Mouse (Mus musculus) cerebellum, postnatal 14 days (tissue): ENCODE data around the gene Kazald1.

Source experiments
- DNase-seq, 2 experiments: peaks; one replicate each; pipeline ENCODE4 v3.0.0; 2021; ENCODE audit warnings: mixed read lengths in 2 of 2

Gene Kazald1

DNA sequence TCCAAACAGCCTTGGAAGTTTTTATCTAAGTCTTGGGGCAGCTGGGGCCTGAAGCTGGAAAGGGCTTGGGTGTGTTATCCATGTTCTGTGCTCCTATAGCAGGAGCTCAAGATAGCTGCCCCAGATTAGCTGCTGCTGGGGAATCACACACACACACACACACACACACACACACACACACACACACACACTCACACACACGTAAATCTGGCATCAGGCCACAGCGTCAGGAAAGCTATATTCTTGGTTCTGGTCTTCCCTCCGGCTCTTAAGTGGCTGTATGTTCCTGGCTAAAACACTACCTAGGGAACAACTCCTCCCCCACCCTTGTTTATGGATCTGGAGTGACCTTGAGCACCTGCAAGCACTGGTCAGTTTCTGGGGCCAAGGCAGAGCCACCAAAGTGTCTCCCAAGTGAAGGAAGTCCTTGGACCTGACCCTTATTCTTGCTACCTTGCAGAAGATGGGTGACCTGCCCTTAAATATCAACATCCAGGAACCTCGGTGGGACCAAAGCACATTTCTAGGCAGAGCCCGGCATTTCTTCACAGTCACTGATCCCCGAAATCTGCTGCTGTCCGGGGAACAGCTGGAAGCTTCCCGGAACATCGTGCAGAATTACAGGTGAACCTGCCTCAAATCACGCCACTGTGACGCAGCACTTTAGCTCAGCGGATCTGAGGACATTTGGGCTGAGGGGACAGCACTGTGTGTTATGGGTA, 26.2 kb upstream of the Kazald1 start:
- peak; percentile 35 to 55 for DNase-seq

DNA sequence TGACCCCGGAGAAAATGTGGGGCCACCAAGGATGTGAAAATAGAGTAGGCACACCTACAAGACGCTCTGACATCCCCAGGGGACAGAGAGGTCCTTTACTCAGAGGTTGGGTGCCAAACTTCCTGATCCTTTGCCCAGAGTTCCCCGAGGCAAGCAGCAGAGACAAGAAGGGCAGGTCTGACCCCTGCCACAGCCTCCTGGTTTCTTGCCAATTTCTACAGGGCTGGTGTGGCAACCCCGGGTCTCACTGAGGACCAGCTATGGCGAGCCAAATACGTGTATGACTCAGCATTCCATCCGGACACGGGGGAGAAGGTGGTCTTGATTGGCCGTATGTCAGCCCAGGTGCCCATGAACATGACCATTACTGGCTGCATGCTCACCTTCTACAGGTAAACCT, 25.5 kb upstream of the Kazald1 start:
- DNase-seq, result no peak

DNA sequence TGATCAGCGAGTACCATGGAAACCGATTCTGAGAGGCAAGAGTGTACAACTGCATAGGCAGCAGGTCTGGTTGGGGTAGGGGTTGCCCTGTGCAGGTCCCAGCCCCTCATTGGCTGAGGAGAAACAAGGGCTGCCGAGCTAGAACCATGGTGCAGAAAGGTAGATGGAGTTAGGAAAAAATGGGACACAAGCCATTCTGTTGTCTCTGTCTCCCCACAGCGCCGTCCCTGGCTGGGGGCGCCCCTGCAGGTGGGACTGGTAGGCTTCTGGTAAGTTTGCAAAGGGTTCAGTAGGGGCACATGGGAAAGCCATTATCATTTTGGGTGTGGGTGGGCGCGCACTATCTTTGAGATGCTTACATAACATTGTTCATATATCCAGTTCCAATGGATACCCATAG, 21.6 kb upstream of the Kazald1 start:
- no peak for DNase-seq

DNA sequence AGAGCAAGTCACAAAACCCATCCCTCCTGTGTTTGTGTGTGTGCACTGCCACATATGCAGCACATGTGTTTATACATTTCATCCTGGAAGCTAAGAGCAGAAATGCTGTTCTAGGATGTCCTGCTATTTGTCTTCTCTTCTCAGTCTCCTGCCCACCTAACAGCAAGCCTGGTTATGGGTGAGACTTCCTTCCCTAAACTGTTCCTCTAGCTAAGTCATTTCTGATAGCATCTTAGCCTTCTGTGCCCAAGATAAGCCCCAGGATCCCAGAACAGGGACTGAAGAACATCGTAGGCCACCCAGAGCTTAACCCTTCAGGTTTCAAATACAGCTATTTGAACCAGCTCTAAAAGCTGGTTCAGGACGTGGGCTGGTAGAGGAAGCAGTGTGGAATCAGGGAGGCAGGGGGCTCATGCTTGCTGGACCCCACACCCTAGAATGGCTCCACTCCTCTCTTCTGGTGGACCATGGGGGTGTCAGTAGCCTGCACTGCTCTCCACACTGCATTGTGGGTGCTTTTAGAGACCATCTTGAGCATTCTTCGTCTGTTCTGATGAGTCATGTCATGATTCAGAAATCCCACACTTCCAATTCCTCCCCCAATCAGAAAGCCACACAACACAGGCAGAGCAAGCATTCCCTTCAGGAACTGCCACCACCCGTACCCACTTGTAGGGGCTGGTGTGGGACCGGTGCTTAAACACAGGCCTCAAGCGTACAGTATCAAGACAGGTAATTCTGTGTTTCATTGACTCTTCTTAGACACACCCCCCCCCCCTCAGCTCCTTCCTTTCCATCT, 19.9 kb upstream of the Kazald1 start:
- no peak for DNase-seq

DNA sequence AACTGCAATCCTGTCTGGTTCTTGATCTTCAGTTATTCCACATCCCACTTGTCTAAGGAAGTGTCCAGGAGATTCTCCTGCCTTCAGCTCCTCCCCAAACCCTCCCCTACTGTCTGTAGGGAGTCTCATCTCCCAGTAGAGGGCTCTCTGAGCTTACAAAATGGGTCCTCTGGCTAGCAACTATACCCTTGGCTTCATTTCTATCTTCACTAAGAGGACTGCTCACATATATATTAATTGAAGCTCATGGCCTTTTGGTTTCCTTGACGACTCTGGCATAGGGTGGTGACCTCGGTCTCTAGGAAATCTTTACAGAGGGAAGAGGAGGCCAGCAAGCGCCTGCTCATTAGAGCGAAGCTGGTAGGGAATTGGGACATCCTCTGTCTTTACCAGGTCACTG, 18.7 kb upstream of the Kazald1 start:
- peak; percentile 41 for DNase-seq

DNA sequence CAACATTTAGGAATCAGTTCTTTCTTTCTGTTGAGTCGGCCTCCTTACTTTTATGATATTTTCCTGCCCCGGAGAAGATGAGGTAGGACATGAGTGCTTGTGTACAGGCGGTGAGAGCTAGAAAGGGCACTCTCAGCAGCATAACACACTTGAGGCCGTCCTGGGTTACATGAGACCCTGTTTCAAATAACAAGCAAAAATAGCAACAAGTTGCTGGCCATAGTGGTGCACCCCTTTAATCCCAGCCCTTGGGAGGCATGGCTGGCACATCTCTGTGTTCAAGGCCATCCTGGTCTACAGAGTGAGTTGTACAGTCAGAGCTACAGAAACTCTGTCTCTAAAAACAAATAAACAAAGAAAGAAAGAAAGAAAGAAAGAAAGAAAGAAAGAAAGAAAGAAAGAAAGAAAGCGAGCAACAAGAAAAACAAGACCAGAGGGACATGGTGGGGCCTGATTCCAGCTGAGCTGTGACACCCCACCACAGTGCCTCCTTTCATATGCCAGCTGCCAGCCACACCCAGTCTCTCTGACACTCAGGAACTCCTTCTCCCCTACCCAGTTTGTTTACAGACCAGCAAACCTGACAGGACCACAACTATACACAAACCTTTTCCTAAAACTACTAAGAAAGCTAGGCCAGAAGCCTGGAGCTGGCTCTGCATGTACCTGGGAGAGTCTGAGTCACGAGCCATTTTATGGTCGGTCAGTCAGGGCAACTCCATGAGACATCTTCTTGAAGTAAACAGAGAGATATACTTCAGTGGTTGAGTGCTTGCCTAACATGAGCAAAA, 17.9 kb upstream of the Kazald1 start:
- DNase-seq, result no peak

DNA sequence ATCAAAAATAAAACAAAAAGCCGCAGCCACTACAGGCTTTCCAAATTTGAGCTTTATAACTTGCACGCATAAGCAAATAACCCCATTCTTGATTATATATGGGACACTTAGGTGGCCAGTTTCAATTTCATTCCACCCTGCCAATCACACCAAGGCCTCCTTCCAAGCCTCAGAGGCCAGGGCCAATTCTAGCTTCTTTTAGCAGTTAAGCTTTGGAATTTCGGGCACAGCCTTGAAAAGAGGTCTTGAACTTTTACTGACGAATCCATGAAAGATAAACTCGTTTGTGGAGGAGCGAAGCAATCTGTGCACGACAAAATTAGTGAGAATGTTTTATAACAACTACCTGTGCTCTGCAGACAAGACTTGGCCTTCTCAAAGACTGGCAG, 17.3 kb upstream of the Kazald1 start:
- no peak for DNase-seq

DNA sequence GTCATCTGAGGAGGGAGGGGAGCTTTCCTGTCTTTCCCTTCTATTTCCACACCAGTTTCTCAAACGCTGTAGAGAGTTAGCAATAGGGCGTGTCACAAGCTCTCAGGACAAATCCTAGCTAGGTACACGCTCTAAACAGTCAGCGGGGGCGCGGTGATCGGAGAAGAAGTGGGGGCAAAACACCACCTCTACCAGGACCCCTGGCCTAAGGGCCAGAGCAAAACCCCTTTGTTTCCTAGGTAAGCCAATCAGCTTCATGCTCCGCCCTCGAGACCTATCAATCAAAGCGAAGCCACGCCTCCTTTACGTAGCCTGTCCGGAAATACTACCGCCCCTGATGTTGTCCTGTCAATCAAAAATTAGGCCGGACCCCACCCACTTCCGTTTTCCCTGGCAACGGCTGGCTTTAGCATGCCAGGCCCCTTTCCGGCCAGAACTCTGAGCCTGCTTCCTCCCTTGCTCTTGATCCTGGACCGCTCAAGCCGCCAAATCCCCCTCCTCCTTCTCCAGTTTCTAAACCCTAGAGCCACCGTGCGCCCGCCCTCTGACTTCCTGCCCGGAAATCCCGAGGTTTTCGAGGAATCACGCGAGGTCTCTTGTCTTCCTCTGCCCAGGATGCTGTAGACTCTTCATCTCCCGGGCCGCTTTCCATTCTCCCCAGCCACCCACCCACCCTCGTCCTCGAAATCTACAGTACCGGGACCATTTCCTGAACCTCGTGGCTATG, 16.8 kb upstream of the Kazald1 start:
- DNase-seq, result peak; percentile 96

DNA sequence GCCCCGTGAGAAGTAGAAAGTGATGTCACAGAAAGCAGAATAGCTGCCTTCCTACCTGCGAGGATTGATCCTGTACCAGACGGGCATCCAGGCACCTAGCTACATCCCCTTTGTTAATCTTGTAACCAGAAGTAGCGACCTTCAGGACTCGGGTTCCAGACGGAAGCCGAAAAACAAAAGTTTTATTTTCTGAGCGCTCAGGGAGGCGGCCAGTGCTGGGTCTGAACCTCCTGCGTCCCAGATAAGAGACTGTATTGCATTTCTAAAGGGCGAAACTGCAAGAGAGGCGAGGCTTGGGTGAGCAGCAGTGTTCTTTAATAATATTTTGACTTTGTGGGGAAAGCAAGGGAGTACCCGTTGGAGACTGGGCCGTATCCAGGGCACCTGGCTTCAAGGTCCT, 16.2 kb upstream of the Kazald1 start:
- no peak for DNase-seq

DNA sequence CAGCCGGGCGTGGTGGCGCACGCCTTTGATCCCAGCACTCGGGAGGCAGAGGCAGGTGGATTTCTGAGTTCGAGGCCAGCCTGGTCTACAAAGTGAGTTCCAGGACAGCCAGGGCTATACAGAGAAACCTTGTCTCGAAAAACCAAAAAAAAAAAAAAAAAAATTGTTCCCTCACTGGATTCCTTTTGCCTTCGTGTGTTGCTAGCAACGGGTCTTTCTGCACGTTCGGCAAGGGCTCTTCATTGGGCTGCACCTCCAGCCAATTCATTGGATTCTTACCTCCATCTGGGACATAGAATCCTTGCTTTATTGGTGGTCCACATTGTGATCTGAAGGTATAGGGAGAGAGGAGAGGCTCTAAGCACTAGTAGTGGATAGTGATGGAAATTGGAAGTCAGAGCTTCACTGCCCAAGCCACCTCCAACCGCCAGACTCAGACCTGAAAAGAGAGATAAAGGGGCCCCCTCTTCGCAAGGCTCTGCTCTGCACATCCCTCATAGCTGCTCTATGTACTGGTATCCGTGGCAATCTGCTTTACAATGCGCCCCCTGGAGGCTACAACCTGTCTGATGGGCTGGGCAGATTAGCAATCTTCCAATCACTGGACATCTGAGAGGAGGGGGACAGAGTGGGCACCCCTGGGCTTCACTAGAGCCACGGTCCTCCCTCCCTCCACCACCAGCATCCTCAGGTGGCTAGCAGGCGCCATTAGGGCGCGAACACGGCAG, 11.3 kb upstream of the Kazald1 start:
- peak; percentile 71 to 81 for DNase-seq

DNA sequence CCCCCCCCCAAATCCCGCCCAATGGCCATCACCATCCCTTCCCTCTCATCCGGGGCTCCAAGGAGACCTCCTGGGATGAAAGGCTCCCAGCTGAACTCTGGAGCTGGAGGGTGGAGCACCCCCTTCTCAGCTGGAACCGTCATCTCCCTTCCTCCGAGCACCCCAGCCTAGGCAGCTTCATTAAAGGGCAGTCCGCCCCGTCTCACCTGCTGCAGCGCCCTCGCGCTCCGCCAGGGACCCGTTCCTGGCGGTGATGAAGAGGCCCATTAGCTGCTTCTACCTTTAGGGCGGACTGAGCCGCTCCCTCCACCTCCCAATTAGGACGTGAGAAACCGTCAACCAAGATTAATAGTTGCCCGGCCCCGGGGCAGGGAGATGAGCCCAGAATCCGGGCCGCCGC, 9.8 kb upstream of the Kazald1 start:
- DNase-seq, result no peak

DNA sequence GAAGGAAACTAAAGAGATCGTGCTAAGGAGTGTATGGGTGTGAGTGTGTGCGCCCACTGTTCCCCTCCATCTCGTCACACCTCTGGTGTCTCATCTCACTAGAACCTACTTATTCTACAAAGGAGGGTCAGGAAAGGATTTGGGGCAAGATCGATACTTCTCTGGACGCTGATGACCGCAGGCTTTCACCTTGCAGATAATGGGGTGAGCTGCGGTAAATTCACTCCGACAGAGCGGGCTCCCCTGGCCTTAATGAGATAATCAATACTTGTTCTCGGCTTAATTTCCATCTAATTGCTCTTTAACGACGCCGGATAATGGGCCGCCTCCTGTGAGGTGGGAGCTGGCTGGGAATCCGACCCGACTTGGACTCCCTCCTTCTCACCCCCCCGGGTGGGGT, 7.9 kb upstream of the Kazald1 start:
- no peak for DNase-seq

DNA sequence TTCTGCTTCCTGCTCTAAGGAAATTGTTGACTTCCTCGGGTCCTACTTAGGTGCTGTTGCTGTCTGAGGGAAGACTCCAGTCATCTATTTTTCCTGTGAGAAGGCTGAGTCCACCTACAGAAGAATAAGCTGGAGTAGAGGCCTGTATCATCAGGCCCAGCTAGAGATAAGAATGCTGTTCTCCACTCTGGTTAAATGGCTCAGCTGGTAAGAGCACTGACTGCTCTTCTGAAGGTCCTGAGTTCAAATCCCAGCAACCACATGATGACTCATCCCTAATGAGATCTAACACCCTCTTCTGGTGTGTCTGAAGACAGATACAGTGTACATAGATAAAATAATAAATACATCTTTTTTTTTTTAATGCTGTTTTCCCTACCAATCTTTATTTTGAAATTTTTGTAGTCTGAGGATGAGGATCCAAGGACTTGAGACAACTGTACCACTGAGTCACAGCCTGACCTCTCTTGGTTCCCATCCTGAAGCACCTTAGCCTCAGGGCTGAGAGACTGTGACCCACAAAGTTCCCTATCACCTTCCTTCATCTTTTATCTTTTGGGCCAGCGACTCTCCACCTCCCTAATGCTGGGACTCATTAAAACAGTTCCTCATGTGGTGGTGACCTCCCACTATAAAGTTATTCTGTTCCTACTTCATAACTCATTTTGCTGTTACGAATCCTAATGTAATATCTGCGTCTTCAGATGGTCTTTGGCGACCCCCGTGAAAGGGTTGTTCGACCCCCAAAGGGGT, 7.1 kb upstream of the Kazald1 start:
- DNase-seq, result no peak

DNA sequence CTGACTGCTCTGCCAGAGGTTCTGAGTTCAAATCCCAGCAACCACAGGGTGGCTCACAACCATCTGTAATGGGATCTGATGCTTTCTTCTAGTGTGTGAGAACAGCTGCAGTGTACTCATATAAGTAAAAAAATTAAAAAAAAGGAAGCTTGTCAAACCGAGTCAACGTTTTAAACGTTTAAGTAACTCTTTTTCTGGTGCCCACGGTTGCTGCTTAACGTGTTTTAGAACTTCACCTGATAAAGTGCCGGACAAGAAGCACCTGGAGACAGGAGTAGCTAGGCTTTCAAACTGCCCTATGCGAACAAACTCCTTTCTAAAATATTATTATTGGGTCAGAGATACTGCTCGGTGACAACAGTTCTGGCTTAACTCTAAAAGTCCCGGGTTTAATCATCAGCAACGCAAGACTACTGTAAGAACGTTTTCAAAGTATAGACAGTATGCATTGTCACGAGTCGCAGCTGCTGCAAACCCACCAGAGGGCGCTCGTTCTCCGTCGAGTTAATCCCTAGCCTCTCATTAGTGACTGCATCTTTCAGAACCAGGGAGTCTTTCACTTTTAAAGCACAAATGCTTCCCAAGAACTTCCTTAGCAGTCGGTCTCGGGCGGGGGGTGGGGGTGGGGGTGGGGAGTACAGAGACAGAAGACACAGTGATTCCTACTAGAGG, 1.0 kb upstream of the Kazald1 start:
- peak; percentile 89 to 92 for DNase-seq

DNA sequence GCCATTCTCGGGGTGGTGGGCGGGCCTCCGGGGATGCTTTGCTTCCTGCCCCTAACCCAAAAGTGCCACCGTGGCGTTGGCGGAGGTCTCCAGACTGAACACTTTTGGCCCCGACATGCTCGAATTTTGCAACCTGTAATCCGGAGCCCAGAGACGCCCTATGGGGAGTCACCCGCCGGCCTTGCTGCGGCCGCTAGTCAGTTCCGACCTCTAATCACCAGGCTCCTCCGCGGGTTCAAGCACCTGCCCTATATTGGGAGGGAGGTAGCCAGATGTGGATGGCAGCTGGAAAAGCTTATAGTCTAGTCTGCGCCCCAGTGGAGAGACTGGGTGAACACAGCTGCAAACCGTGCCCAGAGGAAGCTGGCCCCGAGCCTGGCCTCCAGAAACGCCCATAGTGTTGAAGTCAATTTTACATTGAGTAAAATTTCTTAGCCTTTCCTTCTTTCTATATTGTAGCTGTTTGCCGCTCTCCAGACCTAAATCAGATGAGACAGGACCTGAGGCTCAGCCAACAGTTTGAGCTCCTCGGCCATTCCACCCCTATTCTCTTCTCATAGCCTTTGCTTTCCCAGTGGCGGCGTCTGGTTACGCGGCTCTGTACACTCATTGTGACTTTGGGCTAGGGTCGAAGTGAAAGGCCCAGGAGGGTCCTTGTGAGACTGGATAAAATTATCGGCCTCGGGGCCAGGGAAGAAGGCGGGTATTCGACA, 438 bp downstream of the Kazald1 start:
- peak in 1 of 2 experiments; percentile 25 for DNase-seq

DNA sequence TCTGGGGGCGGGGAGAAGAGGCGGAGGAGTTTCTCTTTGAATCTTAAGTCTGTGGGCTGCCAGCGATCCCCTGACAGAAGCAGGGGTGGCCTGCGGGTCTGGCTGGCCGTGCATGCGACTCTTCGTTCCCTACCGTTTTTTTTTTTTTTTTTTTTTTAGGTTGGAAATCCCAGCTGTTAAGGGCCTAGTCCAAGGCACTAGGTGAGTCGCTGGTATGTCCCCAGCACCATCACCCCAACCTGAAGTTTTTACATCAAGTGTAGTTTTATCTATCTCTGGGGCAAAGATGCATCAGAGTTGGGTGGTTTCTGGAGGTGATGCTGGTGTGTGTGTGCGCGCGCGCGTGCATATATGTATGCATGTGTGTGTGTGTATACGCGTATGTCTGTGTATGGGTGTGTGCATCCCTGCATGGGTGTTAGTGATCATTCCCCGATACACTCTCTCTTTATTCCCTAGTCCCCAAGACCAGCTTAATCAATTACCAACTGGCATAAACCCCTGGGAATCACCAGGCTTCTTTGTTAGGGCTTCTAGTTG, 1.1 kb downstream of the Kazald1 start:
- DNase-seq, result no peak

DNA sequence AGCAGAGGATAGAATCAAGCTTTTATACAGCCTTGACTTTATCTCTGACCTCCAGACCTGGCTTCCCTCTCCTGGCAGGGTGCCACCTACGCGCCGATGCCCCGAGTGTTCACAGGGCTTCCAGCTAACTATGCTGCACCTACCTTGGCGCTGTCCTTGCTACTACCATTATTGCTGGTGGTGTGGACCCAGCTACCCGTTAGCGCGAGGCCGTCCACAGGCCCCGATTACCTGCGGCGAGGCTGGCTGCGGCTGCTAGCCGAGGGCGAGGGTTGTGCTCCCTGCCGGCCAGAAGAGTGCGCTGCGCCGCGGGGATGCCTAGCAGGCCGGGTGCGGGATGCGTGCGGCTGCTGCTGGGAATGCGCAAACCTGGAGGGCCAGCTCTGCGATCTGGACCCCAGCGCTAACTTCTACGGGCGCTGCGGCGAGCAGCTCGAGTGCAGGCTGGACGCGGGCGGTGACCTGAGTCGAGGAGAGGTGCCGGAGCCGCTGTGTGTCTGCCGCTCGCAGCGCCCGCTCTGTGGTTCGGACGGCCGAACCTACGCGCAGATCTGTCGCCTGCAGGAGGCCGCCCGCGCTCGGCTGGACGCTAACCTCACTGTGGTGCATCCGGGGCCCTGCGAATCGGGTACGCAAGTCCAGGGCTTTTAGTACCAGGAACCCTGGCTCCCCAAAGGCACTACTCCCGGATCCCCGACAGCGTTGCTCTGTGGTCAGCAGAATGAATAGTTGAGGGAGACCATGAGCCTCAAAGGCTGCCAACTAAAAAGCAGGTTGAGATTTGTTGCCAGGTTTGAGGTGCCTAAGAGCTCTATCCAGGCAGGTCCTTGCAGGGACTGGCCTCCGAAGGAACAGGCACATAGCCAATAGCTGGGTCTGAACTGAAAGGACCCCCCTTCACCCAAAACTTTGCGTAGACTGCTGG, 1.8 kb downstream of the Kazald1 start:
- peak; percentile 59 to 65 for DNase-seq

DNA sequence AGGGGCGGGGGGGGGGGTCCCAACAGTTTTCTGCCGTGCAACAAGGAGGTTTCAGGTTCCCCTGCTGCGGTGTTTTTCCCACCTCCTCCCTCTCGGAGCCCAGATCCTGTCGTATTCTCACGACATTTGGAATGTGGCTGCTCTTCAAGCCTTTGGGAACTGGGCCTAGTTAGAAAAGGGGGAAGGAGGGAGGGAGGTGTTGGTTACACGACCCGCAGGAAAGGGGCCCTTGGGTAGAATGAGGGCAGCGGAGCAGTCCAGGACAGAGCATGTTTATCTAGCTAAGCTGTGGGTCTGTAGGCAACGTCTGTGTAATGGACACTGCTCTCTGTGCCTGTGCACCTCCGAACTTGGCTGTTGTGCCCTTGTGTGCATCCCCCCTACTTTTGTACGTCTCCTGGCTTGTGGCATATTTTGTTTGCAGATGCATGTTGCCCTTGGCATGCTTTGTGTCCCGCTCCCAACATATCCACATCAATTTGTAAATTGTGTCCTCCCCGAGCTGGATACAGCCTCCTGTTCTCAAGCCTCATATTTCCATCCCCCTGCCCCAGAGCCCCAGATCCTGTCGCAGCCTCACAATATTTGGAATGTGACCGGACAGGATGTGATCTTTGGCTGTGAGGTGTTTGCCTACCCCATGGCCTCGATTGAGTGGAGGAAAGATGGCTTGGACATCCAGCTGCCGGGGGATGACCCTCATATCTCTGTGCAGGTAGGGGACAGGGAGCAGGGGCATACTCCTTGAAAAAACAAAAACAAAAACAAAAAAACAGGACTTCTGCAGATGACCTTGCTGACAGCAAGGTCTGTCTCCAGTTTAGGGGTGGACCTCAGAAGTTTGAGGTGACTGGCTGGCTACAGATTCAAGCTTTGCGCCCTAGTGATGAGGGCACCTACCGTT, 3.0 kb downstream of the Kazald1 start:
- DNase-seq, result no peak
